Comparison of ENCODE assay signal across 21 mouse cellular contexts in genomic region chrX:162455364-162455763, GRCm38 (mm10).
"Had no signal": no experiment of that assay in that cellular context is flagged by ENCODE, and none has a peak within 500 bp of the region (broad histone marks: within the 10 kb centered on the region; RNA-seq: fewer than 3 reads in every experiment).

No protein-coding gene starts in this region.

- H3K36me3 ChIP-seq: limb, embryonic 10.5 days; limb, embryonic 13.5 days; liver, embryonic 12.5 days; liver, embryonic 15.5 days; lung, embryonic 15.5 days; midbrain, embryonic 10.5 days; midbrain, embryonic 13.5 days; neural tube, embryonic 13.5 days had no signal

- H3K9me3 ChIP-seq: limb, embryonic 10.5 days; limb, embryonic 13.5 days; liver, embryonic 12.5 days; liver, embryonic 15.5 days; lung, embryonic 15.5 days; megakaryocyte, embryonic 14.5 days; midbrain, embryonic 10.5 days; midbrain, embryonic 13.5 days; neural tube, embryonic 13.5 days had no signal

- H3K27me3 ChIP-seq: liver, embryonic 12.5 days; liver, embryonic 15.5 days had no signal

- H3K4me2 ChIP-seq: limb, embryonic 13.5 days; liver, embryonic 12.5 days; liver, embryonic 15.5 days; lung, embryonic 15.5 days; midbrain, embryonic 13.5 days; neural tube, embryonic 13.5 days had no signal

- ATAC-seq: liver, embryonic 12.5 days; midbrain, embryonic 13.5 days; midbrain, embryonic 16.5 days had no signal

- H3K4me3 ChIP-seq: layer of hippocampus, adult 2 months; limb, embryonic 10.5 days; limb, embryonic 13.5 days; liver, embryonic 12.5 days; liver, embryonic 15.5 days; lung, embryonic 15.5 days; megakaryocyte, embryonic 14.5 days; midbrain, embryonic 10.5 days; midbrain, embryonic 13.5 days; myocyte; neural tube, embryonic 13.5 days had no signal

- DNase-seq: kidney, postnatal 25 days; layer of hippocampus, adult 9-11 months; liver; lung, adult 18-20 months; lung, postnatal 14 days; lung, postnatal 4 days; thymus, adult 18-20 months; thymus, postnatal 36 days had no signal

- H3K9ac ChIP-seq: limb, embryonic 13.5 days; liver, embryonic 12.5 days; liver, embryonic 15.5 days; lung, embryonic 15.5 days; midbrain, embryonic 13.5 days; neural tube, embryonic 13.5 days had no signal

- H3K27ac ChIP-seq: kidney, postnatal 0 days; layer of hippocampus, adult 2 months; limb, embryonic 10.5 days; limb, embryonic 13.5 days; liver, embryonic 12.5 days; liver, embryonic 15.5 days; lung, embryonic 15.5 days; midbrain, embryonic 10.5 days; midbrain, embryonic 13.5 days; neural tube, embryonic 13.5 days had no signal

- H3K4me1 ChIP-seq: limb, embryonic 10.5 days; limb, embryonic 13.5 days; lung, embryonic 15.5 days; megakaryocyte, embryonic 14.5 days; midbrain, embryonic 10.5 days; midbrain, embryonic 13.5 days; neural tube, embryonic 13.5 days had no signal
